Mouse (Mus musculus): ENCODE results near the gene Cdh24. TPM values are rescaled to one million over a fixed set of nuclear protein-coding genes. Genes with fewer than 3 reads are reported as not detected.

Gene Cdh24
- 1.4 and 2.1 TPM in 2 replicates for total RNA-seq (2015; ENCODE audit: low replicate concordance)
- 2.8 and 14.1 TPM in 2 replicates for total RNA-seq (2017; ENCODE audit: low replicate concordance)

DNA sequence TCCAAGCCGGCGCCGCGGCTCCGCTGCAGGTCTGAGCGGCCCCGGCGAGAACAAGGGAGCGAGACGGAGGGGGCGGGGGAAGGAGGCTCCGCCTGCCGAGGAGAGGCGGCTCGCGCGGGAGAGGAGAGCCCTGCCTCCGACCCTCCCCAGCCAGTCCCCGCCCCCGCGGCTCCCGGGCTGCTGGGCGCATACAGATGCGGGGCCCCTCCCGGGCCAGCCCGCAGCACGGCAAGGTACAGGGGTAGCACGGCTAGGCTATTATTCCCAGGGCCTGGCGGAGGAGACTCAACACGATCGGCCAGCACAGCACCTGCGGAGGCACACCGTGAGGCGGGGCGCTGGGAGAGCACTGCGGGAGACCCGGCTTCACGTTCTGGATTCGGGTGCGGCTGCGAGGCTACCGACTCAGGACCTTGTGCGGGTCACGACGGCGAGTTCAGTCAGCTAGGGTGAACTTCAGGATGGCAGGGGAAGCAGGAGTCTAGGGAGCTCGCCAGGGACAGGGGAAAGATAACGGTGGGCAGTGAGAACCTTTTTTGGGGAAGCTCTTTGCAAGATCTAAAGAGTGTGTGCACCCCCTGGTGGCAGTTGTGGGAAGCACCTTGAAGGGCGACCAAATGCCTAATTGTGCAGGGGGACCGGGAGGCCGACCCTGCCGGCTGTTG is at the start of gene Cdh24:
TSS of gene Cdh24 (minus strand) at position 60 of the 665 bp plus-strand sequence.
- ATAC-seq (replicated peaks; ENCODE audit: low FRiP score, poor library complexity, severe bottlenecking), result peak; percentile 83

DNA sequence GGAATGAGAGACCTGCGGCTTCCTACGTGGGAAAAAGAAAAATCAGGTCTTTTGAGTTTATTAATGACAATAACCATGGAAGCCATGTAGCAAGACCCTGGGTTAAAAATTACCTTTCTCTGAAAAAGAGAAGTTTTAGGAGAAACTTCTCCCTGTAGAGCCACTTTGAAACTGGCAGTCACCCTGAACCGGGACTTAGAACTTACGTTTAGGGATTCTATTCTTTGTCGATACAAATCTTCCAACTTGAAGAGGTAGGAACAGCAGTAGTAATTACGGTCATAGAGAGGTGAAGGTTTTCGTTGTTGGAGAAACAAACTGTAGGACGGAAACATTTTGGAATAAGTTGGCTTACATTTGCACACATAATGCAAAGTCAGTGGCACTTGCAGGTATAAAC is 46.1 kb upstream of the Cdh24 start:
- ATAC-seq (replicated peaks; ENCODE audit: low FRiP score, poor library complexity, severe bottlenecking), result no peak

DNA sequence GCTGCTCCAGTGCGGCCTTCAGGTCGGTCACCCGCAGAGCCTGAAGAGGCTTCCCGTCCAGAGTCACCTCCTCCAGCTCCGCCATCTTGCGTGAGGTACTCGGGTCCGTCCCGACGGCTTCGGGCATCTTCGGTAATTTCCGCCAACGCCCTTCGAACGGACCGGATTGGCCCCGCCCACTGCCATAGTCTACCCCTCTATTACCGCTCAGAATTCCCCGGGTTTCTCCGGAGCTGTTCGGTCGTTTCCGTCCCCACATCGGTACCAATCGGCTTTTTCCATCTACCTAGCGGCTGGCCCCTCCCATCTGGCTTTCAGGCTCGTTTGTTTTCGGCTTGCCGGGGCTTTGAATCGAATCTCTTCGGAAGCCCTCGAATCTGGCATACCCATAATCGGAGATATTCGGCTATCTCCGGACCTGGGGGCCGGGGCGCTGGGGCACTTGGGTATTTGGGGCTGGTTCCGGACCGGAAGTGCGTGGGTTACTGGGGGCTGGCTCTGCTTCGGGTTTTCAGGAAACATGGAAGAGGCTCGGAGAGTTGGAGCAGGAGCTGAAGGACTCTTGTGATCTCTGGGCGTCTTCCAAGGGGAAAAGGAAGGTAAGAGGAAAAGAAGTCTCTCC is 45.5 kb upstream of the Cdh24 start, which contains the start of gene Acin1:
TSS of gene Acin1 (minus strand) at position 410 of the 622 bp plus-strand sequence.
- ATAC-seq (replicated peaks; ENCODE audit: low FRiP score, poor library complexity, severe bottlenecking), result peak; percentile 83

DNA sequence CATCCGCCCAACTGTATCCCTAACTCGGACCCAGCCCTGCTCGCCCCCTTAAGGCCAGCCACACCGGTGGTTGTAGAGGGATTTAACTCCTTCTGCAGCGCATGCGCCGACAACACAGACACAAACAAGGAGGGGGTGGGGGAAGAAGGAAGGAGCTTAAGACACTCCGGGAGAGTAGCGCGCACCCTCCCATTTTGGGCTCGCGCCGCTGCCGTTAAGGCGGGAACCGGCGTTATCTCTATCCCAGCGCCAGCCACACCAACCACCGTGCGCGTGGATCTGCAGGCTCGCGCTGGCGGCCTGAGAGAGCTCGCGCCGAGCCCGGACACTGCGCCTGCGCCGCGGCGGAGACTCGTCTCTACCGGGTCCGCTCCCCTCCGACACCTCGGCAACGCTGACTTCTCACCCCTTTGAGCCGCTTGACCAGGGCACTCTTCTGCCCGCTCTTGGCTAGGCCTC is 44.9 kb upstream of the Cdh24 start, which contains the start of gene 1700123O20Rik:
TSS of gene 1700123O20Rik (plus strand) at position 154 of the 459 bp plus-strand sequence.
- ATAC-seq (replicated peaks; ENCODE audit: low FRiP score, poor library complexity, severe bottlenecking), result peak; percentile 78

DNA sequence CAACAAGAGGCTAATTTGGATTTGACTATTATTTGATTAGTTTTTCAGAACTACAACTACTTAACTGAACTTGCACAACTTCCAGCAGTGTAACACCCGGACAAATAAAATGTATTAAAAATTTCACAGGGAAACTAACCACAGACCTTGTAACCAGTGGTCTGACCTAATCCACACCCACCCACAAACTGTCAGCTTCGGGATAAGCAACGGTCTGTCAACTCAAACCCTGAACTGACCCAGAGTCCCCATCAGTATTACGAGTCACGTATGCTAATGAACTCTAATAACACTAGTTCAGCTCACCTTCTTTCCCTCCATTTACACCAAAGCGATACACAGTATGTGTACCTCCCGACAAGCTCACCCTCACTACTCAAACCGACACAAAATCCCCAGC is 44.3 kb upstream of the Cdh24 start:
- ATAC-seq (replicated peaks; ENCODE audit: low FRiP score, poor library complexity, severe bottlenecking), result peak; percentile 22

DNA sequence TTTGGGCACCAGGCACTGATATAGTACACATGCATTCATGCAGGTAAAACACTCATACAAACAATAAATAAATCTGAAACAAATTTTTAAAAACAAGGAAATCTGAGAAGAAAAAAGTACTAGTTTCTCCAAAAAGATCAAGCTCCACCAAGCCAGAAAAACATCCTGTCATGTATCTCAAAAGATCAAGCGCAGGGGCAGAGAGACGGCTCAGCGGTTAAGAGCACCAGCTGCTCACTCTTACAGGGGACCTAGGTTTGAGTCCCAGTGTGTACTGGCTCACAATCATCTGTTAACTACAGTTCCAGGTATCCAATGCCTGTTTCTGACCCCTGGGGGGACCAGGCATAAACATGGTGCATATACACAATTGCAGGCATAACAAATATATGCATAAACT is 41.2 kb upstream of the Cdh24 start:
- no peak for ATAC-seq (replicated peaks; ENCODE audit: low FRiP score, poor library complexity, severe bottlenecking)

DNA sequence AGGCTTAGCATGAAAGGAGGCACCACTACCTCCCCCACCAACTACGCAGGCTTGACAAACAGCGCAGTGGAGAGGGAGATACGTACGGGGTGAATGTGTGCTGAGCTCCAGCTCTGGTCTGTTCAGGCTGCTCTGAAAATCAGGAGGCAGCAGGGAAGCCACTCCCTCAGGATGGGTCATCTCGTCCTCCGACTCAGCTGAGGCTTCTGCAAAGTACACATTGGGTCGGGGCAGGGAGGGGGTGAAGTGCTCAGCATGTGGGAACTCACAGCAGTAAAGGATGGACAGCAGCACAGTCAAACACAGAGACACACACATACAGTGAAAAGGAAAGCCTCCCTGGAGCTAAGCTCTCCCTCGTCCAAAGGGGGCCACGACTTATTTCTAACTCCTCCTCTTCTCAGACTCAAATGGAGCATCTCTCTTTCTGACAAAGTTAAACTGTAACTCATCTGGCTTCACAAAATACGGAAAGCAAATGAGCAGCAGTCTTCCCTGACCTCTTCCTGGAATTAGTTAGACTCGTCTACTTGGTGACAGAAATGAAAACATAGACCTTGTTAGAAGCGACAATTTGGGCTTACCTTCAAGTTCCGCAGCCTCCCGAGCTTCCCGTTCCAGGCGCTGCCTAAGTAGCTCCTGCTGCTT is 37.6 kb upstream of the Cdh24 start:
- ATAC-seq (replicated peaks; ENCODE audit: low FRiP score, poor library complexity, severe bottlenecking), result no peak

DNA sequence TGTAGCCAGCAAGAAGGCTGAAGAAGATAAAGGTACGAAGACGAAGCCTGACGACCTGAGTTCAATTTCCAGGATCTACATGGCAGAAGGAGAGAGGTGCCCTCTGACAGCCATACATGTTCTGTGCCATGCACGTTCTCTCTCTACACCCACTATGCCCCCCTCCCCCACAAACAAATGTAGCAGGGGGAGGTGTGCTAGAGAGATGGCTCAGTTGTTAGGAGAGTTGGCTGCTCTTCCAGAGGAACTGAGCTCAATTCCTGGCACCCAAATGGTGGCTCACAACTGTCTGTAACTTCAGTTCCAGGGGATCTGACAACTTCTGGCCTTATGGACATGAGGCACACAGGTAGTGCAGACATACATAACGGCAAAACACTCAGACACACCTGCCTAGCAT is 35.1 kb upstream of the Cdh24 start:
- no peak for ATAC-seq (replicated peaks; ENCODE audit: low FRiP score, poor library complexity, severe bottlenecking)

DNA sequence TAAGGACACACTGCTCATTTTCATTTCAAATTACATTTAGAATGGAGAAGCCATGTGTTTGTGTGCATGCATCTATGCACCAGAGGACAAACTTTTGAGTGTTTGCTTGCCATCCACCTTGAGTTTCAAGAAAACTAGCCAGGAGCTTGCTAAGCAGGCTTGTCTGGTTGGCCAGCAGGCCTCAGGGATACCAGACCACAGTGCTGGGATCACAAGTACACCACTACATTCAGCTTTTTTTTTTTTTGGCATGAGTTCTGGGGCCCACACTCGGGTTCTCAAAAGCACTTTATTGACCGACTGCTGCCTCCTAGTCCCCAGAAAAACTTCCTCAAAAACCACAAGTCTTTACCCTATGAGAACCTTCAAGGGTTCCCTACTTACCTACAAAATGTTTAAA is 33.2 kb upstream of the Cdh24 start:
- no peak for ATAC-seq (replicated peaks; ENCODE audit: low FRiP score, poor library complexity, severe bottlenecking)

DNA sequence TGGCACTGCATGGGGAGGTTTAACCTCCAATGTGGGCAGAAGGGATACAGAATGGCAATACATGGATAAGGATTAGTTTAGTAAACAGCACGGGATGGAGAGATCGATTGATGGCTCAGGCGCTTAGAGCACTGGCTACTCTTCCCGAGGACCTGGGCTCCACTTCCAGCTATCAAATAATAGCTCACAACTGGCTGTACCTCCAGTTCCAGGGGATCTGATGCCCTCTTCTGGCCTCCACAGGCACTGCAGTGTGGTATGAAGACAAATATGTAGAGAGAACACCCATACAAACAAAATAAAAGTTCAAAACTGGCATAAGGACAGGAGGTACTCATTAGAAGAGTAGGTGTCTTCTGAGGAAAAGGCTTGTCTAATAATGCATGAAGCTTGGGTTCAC is 28.2 kb upstream of the Cdh24 start:
- ATAC-seq (replicated peaks; ENCODE audit: low FRiP score, poor library complexity, severe bottlenecking), result peak; percentile 73

DNA sequence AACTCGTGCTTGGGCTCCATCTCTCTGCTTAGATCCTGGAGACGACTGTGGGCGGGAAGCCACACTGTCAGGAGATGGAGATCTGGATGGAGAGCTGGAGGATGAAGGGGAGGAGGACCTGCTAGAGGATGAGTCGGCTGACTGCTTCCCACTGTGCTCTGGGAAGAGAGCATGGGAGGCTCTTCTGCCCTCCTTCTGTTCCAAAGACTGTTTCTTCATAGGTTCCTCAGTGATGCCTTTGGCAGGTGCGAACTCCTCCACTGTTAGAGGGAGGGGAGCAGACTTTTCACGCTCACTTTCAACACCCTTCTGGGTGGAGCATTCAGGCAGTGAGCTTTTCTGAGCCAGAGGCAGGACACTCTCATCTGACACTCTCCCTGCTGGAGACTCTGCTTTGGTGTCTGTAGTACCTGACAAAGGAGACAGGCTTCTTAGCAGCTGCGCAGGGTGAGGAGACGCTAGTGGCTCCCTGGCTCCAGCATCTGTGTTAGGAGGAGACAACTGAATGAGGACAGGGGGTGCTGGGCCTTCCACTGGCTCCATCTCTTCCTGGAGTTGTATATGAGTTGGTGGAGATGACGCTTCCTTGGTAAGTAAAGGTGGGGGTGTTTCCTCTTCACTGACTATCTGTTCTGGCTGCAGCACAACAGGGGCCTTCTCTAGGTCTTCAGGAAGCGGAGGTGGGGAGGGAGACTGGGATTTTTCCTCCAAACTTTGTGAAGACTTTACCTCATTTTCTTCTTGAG is 23.5 kb upstream of the Cdh24 start:
- ATAC-seq (replicated peaks; ENCODE audit: low FRiP score, poor library complexity, severe bottlenecking), result no peak

DNA sequence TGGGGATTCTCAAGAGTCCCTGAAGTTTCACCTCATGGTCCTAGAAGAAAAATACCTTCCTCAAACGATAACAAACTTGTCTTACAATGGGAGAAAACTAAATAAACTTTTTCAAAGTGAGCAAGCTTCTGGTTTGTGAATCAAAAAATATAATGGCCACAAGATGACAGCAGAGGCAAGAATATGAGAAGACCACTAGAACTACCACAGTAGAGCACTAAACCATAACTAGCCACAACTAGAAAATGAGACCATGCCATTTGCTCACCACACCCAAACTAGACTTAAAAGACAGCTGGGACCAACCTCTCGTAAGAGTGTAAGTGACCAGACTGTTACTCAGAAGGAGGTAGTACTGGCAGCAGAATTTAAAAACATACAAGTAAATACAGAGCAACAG is 18.8 kb upstream of the Cdh24 start:
- no peak for ATAC-seq (replicated peaks; ENCODE audit: low FRiP score, poor library complexity, severe bottlenecking)

DNA sequence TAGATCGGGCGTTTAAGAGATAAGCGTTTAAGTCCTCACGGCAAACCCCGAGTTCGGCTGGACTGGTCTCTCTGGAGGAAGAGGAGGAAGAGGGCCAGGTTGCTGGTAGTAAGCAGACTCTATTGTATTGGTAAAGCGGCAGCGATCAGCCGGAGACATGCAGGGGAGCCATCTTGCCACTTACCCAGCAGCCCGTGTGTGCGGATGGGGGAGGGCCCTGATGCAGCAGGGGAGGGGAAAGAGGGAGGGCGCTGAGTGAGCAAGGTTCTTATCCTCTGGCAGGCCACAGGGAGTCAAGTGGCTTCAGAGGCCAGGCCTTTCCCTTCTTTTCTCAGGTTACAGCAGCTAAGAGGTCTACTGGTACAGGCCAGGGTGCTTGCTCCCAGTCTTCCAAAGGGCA is 12.3 kb upstream of the Cdh24 start:
- ATAC-seq (replicated peaks; ENCODE audit: low FRiP score, poor library complexity, severe bottlenecking), result peak; percentile 91

DNA sequence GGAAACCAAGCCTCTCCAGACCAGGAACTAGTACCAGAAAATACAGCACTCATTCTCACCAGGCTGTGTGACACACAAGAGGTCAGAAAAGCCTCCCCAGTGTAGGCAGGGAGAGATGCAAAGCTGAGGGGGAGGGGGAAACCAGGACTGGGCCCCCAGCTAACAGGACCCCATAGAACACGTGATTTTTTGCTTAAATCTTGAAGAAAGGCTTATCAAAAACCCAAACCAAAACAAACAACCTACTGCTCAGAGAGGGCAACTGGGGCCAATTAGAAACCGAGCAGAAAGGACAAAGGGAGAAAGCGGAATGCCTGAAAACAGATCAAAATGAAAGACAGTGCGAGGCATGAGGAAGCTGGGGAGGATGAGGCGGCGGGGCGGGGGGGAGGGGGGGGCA is 11.6 kb upstream of the Cdh24 start:
- ATAC-seq (replicated peaks; ENCODE audit: low FRiP score, poor library complexity, severe bottlenecking), result no peak

DNA sequence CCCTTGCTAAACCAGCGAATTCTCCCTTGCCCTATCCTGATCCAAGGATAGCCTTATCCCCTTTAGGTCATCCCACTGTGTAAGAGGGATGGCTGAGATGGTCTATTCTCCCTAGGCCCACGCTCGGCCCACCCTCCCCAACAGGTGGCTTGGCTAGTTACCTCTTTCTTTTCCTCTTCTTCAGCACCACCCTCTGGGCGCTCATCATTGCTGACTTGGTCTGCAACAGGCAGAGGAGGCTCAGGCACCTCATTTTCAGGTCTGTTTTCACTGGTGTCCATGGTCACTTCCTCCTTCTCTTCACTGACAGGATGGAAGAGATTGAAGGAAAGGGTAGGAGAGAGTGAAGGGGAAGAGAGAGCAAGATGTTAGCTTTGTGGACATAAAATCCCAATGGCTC is 10.4 kb upstream of the Cdh24 start:
- no peak for ATAC-seq (replicated peaks; ENCODE audit: low FRiP score, poor library complexity, severe bottlenecking)

DNA sequence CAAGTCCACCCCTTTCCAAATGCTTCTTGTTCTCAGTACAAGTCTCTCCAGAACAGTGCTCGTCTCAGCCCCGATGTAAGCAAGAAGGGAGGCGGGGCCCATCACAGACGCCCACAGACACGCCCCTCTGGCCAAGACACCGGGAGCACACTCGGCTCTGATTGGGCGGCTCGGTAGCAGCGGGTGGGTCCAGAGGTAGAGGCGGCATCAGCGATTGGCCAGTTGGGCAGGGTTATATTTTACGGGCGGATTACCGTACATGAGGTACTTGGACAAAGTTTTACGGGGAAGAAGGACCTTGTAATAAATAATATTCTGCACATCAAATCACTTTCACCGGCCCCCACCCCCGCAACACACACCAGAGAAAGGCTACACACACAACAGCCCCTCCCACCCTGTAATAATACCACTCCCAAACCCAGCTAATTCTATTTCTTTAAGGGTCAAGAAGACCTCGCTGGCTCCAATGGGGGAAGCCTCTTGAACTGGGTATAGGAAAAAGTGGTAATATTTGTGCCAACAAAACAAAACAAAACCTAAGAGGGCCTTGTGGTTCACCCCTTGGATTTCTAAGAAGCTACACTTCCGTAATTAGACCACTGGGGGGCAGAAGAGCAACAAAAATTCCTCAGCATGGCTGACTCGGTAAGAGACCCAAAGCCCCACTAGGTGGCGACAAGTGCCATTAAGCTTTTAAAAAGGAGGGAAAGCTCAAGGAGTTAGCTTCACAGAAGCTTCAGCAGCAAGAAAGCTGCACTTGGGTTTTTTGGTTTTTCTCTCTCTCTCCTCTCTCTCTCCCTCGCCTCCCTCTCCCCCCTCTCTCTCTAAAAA is 9.7 kb upstream of the Cdh24 start:
- ATAC-seq (replicated peaks; ENCODE audit: low FRiP score, poor library complexity, severe bottlenecking), result peak; percentile 67

DNA sequence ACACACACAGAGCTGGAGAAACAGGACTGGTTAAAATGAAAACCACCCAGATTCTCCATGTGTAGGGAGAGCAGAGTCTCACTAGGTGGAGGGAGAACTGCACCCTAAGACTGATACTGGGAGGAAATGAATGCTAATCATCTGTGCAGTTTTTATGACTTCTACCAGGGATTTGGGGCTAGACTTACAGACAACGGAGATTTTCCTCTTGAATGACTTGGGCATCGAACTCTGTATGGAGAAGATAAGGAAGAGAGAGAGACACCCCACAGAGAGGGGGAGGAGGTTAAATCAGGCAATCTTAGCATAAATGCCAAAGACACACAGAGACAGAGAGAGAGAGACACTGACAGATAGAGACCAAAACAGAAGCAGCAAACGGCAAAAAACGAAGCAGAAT is 6.7 kb upstream of the Cdh24 start:
- no peak for ATAC-seq (replicated peaks; ENCODE audit: low FRiP score, poor library complexity, severe bottlenecking)

DNA sequence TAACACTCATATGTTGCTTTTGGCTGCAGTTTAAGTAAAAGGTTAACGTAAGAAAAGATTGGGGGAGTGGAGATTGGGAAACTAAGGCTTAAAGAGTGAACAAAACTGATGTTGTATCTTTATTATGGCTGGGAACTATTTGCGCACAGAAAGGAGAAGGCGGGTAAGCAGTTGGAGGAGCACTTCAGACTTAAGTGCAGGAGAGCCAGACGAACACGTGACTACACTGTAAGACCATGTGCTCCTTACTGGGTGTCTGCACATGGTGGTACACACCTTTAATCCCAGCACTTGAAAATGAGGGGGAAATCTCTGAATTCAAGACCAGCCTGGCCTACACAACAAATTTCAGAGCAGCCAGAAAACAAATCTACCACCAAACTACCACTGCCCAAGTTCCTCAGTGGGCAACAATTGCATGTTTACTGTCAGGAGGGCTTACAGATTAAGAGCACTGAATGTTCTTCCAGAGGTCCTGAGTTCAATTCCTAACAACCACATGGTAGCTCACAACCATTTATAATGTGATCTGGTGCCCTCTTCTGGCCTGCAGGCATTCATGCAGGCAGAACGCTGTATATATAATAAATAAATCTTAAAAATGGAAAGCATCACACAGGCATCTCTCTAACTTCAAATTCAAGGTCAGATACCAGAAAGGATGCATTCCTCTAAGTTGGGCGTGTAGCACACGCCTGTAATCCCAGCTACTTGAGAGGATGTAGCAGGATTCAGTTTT is 5.9 kb upstream of the Cdh24 start:
- ATAC-seq (replicated peaks; ENCODE audit: low FRiP score, poor library complexity, severe bottlenecking), result no peak

DNA sequence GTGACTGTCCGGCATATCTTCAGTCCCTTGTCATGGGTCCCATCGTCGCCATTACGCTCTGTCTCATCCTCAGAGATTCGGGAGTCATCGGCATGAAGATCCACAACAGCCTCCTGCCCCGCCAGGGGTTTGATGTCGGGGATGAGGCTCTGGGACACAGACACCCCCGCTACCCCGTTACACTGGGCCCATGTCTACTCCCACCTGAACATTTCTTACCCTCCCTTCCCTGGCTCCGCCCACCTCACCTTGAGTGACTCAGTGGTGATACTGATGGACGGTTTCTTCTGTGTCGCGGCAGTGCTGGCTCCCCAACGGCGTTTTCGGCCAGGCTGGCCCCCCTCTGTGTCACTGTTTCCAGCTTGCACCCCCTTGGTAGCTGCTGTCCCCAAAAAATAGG is 5.3 kb upstream of the Cdh24 start:
- no peak for ATAC-seq (replicated peaks; ENCODE audit: low FRiP score, poor library complexity, severe bottlenecking)

Data from erythroid progenitor cell, adult 5-6 weeks (primary cell).